Mouse (Mus musculus) ES-E14 (cell line): ENCODE measurements around the gene Nek6. TPM values are rescaled to one million over a fixed set of nuclear protein-coding genes. Genes with fewer than 3 reads are reported as not detected.

ENCODE experiments used
- DNase-seq: peaks from one replicate; pipeline ENCODE4 v3.0.0-alpha.2; 2013; ENCODE audit warnings: low read depth, low spot score
- H3K27ac ChIP-seq: 2 replicates; pipeline ENCODE4 v1.5.1; 2012; ENCODE audit warnings: low read depth, mild to moderate bottlenecking, low read length, moderate library complexity, mixed read lengths; ENCODE audit not compliant: poor library complexity, insufficient read depth, severe bottlenecking
- H3K36me3 ChIP-seq: 2 replicates; pipeline ENCODE4 v1.6.1; 2012; ENCODE audit warnings: mild to moderate bottlenecking, low read length, moderate library complexity, mixed read lengths; ENCODE audit not compliant: control insufficient read depth, poor library complexity, insufficient read depth, severe bottlenecking
- H3K4me1 ChIP-seq, 2 experiments: fragments of 150-350 bp in 1 of 2; sonication (generic) in 1 of 2; 2 replicates each; pipeline ENCODE4 v1.6.1; 2012; ENCODE audit warnings: low read length in 2 of 2, mild to moderate bottlenecking in 1 of 2, mixed read lengths in 1 of 2; ENCODE audit not compliant: control insufficient read depth in 2 of 2, insufficient read depth in 2 of 2, poor library complexity in 1 of 2
- H3K4me3 ChIP-seq, 2 experiments: fragments of 150-350 bp in 1 of 2; sonication (generic) in 1 of 2; 2 replicates each; pipeline ENCODE4 v1.5.1; 2012; ENCODE audit warnings: low read length in 2 of 2, low read depth in 1 of 2, mild to moderate bottlenecking in 1 of 2, mixed read lengths in 1 of 2; ENCODE audit not compliant: insufficient read depth in 1 of 2, poor library complexity in 1 of 2, severe bottlenecking in 1 of 2
- H3K9ac ChIP-seq: 2 replicates; pipeline ENCODE4 v1.6.1; 2012; ENCODE audit warnings: low read depth, mild to moderate bottlenecking, low read length, mixed read lengths; ENCODE audit not compliant: poor library complexity, insufficient read depth, severe bottlenecking
- H3K9me3 ChIP-seq: fragments of 150-350 bp; sonication (generic); 2 replicates; pipeline ENCODE4 v1.6.1; 2012; ENCODE audit warnings: low read depth, mild to moderate bottlenecking, low read length; ENCODE audit not compliant: control insufficient read depth, insufficient read depth
- CHD2 ChIP-seq: IDR thresholded peaks from 2 replicates; pipeline ENCODE4 v1.6.1; 2014; ENCODE audit warnings: mild to moderate bottlenecking, low read depth, low read length, inconsistent platforms
- HCFC1 ChIP-seq: IDR thresholded peaks from 2 replicates; pipeline ENCODE4 v1.6.1; 2012; ENCODE audit warnings: low read length, inconsistent platforms, borderline replicate concordance; ENCODE audit not compliant: insufficient read depth
- MAFK ChIP-seq: IDR thresholded peaks from 2 replicates; pipeline ENCODE4 v1.6.1; 2014; ENCODE audit warnings: mild to moderate bottlenecking, low read depth, low read length, inconsistent platforms; ENCODE audit not compliant: insufficient read depth
- ZC3H11A ChIP-seq: IDR thresholded peaks from 2 replicates; pipeline ENCODE4 v1.6.1; 2012; ENCODE audit warnings: low read depth, mild to moderate bottlenecking, inconsistent platforms, low read length, borderline replicate concordance
- ZNF384 ChIP-seq: IDR thresholded peaks from 2 replicates; pipeline ENCODE4 v1.6.1; 2012; ENCODE audit warnings: low read depth, low read length, inconsistent platforms
- in situ Hi-C, 2 experiments: fragments of 600-800 bp; cut with MboI; formaldehyde crosslinking; loops; one replicate each; pipeline ENCODE4 v1.15.1; 2025; ENCODE audit warnings: low sequenced_read_pairs in 2 of 2, inconsistent platforms in 1 of 2; ENCODE audit not compliant: unreplicated experiment in 2 of 2
- total RNA-seq: library from RNA; depleted of rRNA; stranded (reverse); fragments of 300-350 nt; gene quantifications from 2 replicates; pipeline ENCODE4 v1.2.3, GENCODE M21; 2012

The Nek6 gene
- total RNA-seq, 1 experiment: 16.9 TPM

- no peak for TF ChIP-seq ZNF384
- no peak for TF ChIP-seq CHD2
- no peak for TF ChIP-seq MAFK
- no peak for TF ChIP-seq HCFC1
- no peak for TF ChIP-seq ZC3H11A
- Histone ChIP-seq H3K4me3 (no peak overlapping the region), H3K27ac (no peak overlapping the region; the same call in 1 of the 2 replicates), H3K4me1 (peaks cover 0 to 2% of the 10 kb centered on the region in 2 experiments; a peak in 1 of 4 replicates), H3K9me3 (no peaks in the 10 kb centered on the region), H3K9ac (no peak overlapping the region), H3K36me3 (peaks cover 6% of the 10 kb centered on the region)
- DNase-seq: no peak
- in situ Hi-C loops: no loop called here
Observed at GRCm38 (mm10) chr2:38621610-38622021, 110.2 kb downstream of the Nek6 start.

DNA sequence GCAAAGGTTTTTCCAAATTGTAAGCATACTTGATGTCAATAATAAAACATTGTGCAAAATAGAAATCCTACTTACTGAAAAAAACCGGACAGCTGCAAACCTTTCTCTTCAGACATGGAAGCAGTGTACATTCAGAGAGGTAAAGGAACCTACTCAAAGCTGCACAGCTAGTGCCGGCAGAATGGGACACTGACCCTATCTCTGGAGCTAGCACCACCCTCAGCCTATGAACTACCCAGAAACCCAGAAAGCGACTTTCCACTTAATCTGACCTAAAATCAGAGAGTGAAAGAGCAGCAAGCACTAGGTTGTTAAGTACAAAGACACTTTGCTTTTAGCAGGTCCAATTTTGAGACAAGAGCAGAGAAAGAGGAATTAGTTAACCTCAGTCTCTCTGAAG, 112.0 kb downstream of the Nek6 start:
- Histone ChIP-seq H3K27ac (no peak overlapping the region), H3K36me3 (peaks cover 8% of the 10 kb centered on the region), H3K4me1 (0 out of 4 replicates have a peak, but pooled peaks cover 0 to 2% of the 10 kb centered on the region in 2 experiments), H3K9ac (no peak overlapping the region), H3K4me3 (no peak overlapping the region), H3K9me3 (no peaks in the 10 kb centered on the region)
- in situ Hi-C loops: no loop called here
- TF ChIP-seq MAFK (no peak), CHD2 (no peak), ZNF384 (no peak), ZC3H11A (no peak), HCFC1 (no peak)
- DNase-seq: no peak

- H3K9me3 ChIP-seq: no peaks in the 10 kb centered on the region
- H3K36me3 ChIP-seq: peaks cover 13% of the 10 kb centered on the region
- in situ Hi-C loops: no loop called here
Observed at GRCm38 (mm10) chr2:38623821-38624590, 112.6 kb downstream of the Nek6 start.

DNA sequence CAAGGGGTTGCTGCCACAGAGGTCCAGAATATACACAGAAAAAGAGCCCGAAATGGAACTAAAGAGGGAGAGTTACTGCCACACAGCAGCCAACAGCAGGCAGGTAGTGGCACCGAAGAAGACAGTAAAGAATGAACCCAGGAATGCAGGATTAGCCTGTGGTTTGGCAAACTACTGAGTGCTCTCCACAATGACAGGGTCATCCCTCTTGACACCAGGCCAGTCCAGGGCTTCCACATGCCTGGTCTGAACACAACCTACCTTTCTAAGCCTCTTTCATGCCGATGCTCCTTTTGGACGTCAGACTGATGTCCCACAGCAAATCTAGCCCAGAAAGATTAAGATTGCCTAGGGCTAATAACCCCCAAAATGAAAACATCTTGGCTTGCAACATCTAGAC, 117.4 kb downstream of the Nek6 start:
- in situ Hi-C loops: no loop called here
- Histone ChIP-seq H3K4me1 (no peaks in the 10 kb centered on the region), H3K4me3 (no peak overlapping the region), H3K36me3 (peaks cover 34% of the 10 kb centered on the region), H3K27ac (no peak overlapping the region), H3K9ac (no peak overlapping the region), H3K9me3 (no peaks in the 10 kb centered on the region)
- TF ChIP-seq MAFK (no peak), CHD2 (no peak), ZC3H11A (no peak), ZNF384 (no peak), HCFC1 (no peak)
- DNase-seq: no peak

More at GRCm38 (mm10) chr2:38623821-38624590, 112.6 kb downstream of the Nek6 start:
- Histone ChIP-seq H3K9ac (no peak overlapping the region), H3K4me3 (no peak overlapping the region), H3K4me1 (0 out of 4 replicates have a peak, but pooled peaks cover 0 to 2% of the 10 kb centered on the region in 2 experiments), H3K27ac (no peak overlapping the region)
- DNase-seq: no peak
- TF ChIP-seq ZNF384: no peak
- no peak for TF ChIP-seq HCFC1
- no peak for TF ChIP-seq CHD2
- no peak for TF ChIP-seq ZC3H11A
- TF ChIP-seq MAFK: no peak

DNA sequence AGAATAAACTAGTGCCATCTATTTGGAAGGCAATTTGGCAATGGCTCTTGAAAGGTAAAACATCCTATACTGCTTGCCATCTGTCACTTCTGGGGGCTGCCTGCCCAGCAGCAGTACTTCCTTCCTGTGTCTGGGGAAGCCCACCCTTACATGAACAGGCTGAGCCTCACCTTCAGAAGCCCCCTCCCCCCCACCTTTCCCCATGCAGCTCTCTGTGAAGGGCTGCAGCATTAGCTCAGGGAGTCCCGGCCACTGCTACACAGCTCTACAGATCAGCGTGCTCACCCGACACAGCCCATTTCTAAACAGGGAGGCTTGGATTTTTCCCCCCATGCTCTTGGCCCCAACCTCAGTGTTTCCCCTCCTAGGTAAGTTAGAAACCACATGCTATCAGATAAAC, 118.0 kb downstream of the Nek6 start:
- Histone ChIP-seq H3K4me1 (no peaks in the 10 kb centered on the region), H3K9me3 (no peaks in the 10 kb centered on the region), H3K36me3 (peaks cover 34% of the 10 kb centered on the region), H3K4me3 (no peak overlapping the region), H3K27ac (no peak overlapping the region), H3K9ac (no peak overlapping the region)
- DNase-seq: no peak
- in situ Hi-C loops: no loop called here
- TF ChIP-seq HCFC1 (no peak), CHD2 (no peak), ZNF384 (no peak), ZC3H11A (no peak), MAFK (no peak)
